Mouse (Mus musculus) olfactory bulb, adult 2 months (tissue): Measurements from ENCODE around the gene Ell2.

Source experiments
- CTCF ChIP-seq: fragments of 200-500 bp; IDR thresholded peaks from 2 replicates; pipeline ENCODE4 v1.5.1; 2012; ENCODE audit warnings: low read depth, mild to moderate bottlenecking, low read length, moderate library complexity; ENCODE audit not compliant: insufficient read depth
- POLR2A ChIP-seq: fragments of 200-500 bp; IDR thresholded peaks from 2 replicates; pipeline ENCODE4 v1.6.1; 2012; ENCODE audit warnings: mild to moderate bottlenecking, low read depth, low read length, moderate library complexity; ENCODE audit not compliant: insufficient read depth

GRCm38 (mm10) chr13:75748685-75749084, 42.1 kb downstream of the Ell2 start:
- TF ChIP-seq CTCF (no peak), POLR2A (no peak)
